In genomic region chr4:149922121-149922718, GRCm38 (mm10) we compare ENCODE assay signal across 7 mouse cellular contexts. TPM values are rescaled to one million over a fixed set of nuclear protein-coding genes. Genes with fewer than 3 reads are reported as not detected.
DNase-seq lines count a peak whose midpoint lies in the region; ATAC-seq and TF ChIP-seq lines count a peak whose summit lies in the region.

No protein-coding gene starts in this region.

- H3K9me3 ChIP-seq in forebrain, embryonic 14.5 days (replicated peaks; ENCODE audit: control insufficient read depth, low read length): no peaks in the 10 kb centered on the region
- H3K9me3 ChIP-seq in midbrain, postnatal 0 days (ENCODE audit: low read length): no peaks in the 10 kb centered on the region

- no peak overlapping the region for H3K4me2 ChIP-seq in forebrain, embryonic 14.5 days (ENCODE audit: low read length)
- no peak overlapping the region for H3K4me2 ChIP-seq in midbrain, postnatal 0 days (ENCODE audit: low read depth, low read length, poor library complexity, severe bottlenecking)

- DNase-seq in embryo, embryonic 10 days (ENCODE audit: low spot score): peak; percentile 86
- DNase-seq in forebrain, embryonic 14.5 days (ENCODE audit: low spot score): peak; percentile 34
- DNase-seq in heart, postnatal 25 days (ENCODE audit: low spot score): peak; percentile 77
- peak; percentile 56 to 62 for DNase-seq in kidney, postnatal 36 days
- DNase-seq in midbrain, postnatal 0 days (ENCODE audit: low spot score): peak; percentile 64
- DNase-seq in right cerebral cortex, postnatal 14 days: no peak

- H3K27ac ChIP-seq in forebrain, embryonic 14.5 days (ENCODE audit: low read depth, low read length): no peak overlapping the region
- 0 out of 2 replicates have a peak overlapping the region, but pooled peaks have one; percentile 43 for H3K27ac ChIP-seq in midbrain, postnatal 0 days (ENCODE audit: low read depth, low read length)

- WGBS in forebrain, embryonic 14.5 days: 53% methylated on average over 14 of the region's 14 CpGs
- 35% methylated on average over 14 of the region's 14 CpGs for WGBS in midbrain, postnatal 0 days

- no peak overlapping the region for H3K4me3 ChIP-seq in forebrain, embryonic 14.5 days (ENCODE audit: low read depth, low read length)
- H3K4me3 ChIP-seq in midbrain, postnatal 0 days (ENCODE audit: low read depth, low read length): no peak overlapping the region

- H3K27me3 ChIP-seq in forebrain, embryonic 14.5 days (replicated peaks; ENCODE audit: control insufficient read depth, insufficient read depth, low read length): no peaks in the 10 kb centered on the region
- H3K27me3 ChIP-seq in midbrain, postnatal 0 days (ENCODE audit: insufficient read depth, low read length): no peaks in the 10 kb centered on the region

- TF ChIP-seq CTCF in midbrain, postnatal 0 days (IDR thresholded peaks at IDR 0.05): no peak

- no peak for ATAC-seq in forebrain, embryonic 14.5 days
- peak; percentile 65; the same call in 1 of the 2 replicates for ATAC-seq in midbrain, postnatal 0 days (ENCODE audit: low FRiP score)
- no peak for ATAC-seq in megakaryocyte, adult 5-6 weeks (ENCODE audit: poor library complexity, severe bottlenecking)

- intact Hi-C loops in heart, postnatal 25 days (cut with DNase I): no loop called here

- no peaks in the 10 kb centered on the region for H3K36me3 ChIP-seq in forebrain, embryonic 14.5 days (ENCODE audit: control insufficient read depth, insufficient read depth, low read length)
- no peaks in the 10 kb centered on the region for H3K36me3 ChIP-seq in midbrain, postnatal 0 days (ENCODE audit: insufficient read depth, low read length)

- no peak overlapping the region for H3K9ac ChIP-seq in forebrain, embryonic 14.5 days (ENCODE audit: low read length)
- H3K9ac ChIP-seq in midbrain, postnatal 0 days (replicated peaks; ENCODE audit: low read length, poor library complexity, severe bottlenecking): no peak overlapping the region

- 0 out of 2 replicates have a peak, but pooled peaks cover 4% of the 10 kb centered on the region for H3K4me1 ChIP-seq in forebrain, embryonic 14.5 days (ENCODE audit: control insufficient read depth, insufficient read depth, low read length)
- 0 out of 2 replicates have a peak, but pooled peaks cover 3% of the 10 kb centered on the region for H3K4me1 ChIP-seq in midbrain, postnatal 0 days (ENCODE audit: insufficient read depth, low read length)

RNA-seq across cellular contexts. Expression of gene Spsb1, which starts 32.6 kb away (rescaled TPM):
- polyA plus RNA-seq in forebrain, embryonic 14.5 days (2014; fragmentation: Nextera tagmentation; extraction: Ambion mirVana): 4.8 and 6.2 TPM in 2 replicates
- 10 to 100 TPM; 32.6 to 36.7 TPM for total RNA-seq in heart, postnatal 25 days (2021)
- total RNA-seq in midbrain, postnatal 0 days (2014; rRNA removed): 6.2 and 13.6 TPM in 2 replicates
- polyA plus RNA-seq in midbrain, postnatal 0 days (2015; fragmentation: Nextera tagmentation; extraction: Ambion mirVana): 4.4 and 4.7 TPM in 2 replicates
- 0.11 TPM in 1 of 2 replicates, not detected in the other for total RNA-seq in megakaryocyte, adult 5-6 weeks (2015)
- total RNA-seq in megakaryocyte, adult 5-6 weeks (2017): 0.22 TPM in 1 of 2 replicates, not detected in the other
